Mouse (Mus musculus) adrenal gland, postnatal 36 days (tissue): ENCODE results near the gene Cdca3. TPM values are rescaled to one million over a fixed set of nuclear protein-coding genes. Genes with fewer than 3 reads are reported as not detected.

Experiments
- DNase-seq, 2 experiments: peaks; one replicate each; pipeline ENCODE4 v3.0.0; 2021; ENCODE audit warnings: mixed read lengths in 1 of 2
- total RNA-seq, 2 experiments: library from RNA; stranded (reverse); gene quantifications; 2 replicates each; pipeline ENCODE4 v1.2.3; 2021

The Cdca3 gene
- total RNA-seq, 2 experiments from 2014 or later: 5.9 to 9.2 TPM

DNA sequence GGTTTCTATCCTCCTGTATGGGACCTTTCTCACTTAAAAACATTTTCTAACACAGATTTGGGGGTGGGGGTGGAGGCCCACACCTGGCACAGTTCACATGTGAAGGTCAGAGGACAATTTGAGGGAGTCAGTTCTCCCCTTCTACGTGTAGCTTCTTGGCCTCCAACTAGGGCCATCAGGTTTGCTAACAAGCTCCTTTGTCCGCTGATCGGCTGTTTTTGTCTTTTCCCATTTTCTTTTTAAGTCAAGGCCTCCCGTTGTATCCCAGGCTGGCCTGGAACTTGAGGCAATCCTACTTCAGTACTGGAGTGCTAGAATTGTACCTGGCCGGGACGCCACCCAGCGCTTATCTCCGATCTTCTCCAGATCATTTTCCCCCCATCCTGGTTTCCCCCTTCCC, 2.3 kb downstream of the Cdca3 start:
- no peak for DNase-seq

DNA sequence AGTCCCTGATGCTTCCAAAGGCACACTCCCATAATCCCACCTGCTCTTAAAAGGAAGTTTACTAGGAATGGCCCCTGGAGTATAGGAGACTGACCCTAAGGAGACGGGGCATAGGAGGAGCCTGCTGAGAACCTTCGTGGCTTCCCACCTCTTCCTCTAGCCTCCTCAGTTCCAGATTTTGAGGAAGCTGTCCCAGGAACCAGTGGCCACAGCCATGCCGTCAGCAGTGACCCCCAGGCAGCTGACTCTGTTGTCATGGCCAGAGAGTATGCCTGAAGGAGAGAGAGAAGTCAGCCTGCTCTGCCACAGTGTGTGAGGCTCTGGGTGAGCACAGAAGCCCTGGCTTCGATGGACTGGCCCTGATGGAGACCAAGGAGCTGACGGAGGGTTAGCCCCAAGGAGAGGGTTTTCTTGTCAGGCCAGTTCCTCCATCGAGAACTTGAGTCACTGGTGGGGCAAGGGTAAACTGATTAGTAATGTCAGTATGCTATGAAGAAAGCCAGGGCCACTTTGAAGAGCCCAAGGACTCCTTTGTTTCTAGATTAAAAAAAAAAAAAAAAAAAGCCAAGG, 5.2 kb downstream of the Cdca3 start:
- no peak for DNase-seq

DNA sequence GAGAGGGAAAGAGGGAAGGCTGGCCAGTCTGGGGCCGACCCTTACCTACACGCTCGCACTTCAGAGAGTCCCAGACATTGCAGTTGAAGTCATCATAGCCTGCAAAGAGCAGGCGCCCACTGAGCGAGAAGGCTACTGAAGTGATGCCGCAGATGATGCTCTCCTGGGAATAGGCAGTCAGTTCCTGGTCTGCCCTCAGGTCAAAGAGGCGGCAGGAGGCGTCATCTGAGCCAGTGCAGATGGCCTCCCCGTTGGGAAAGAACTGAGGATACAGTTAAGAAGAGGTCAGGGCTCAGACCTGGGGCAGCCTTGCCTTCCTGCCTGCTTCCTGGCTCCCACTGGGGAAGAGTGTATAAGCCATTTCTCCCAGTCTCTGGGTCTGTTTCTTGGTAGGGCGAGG, 6.2 kb downstream of the Cdca3 start:
- no peak for DNase-seq

DNA sequence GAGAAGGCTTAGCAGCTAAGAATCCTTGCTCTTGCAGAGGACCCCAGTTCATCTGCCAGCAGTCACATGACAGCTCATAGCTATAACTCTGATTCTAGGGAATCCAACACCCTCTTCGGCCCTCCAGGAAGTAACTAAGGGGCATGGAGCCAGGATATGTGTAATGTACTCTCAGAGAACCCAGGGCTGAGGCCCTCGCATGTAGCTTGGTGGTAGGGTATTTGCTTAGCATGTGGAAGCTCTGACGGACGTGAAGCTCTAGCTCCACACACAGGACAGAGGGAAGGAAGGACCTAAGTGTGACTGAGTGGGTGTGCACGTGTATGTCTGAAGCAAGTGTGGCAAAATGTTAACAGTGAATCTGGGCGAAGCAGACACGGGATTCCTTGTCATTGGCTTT, 7.1 kb downstream of the Cdca3 start:
- DNase-seq: no peak

DNA sequence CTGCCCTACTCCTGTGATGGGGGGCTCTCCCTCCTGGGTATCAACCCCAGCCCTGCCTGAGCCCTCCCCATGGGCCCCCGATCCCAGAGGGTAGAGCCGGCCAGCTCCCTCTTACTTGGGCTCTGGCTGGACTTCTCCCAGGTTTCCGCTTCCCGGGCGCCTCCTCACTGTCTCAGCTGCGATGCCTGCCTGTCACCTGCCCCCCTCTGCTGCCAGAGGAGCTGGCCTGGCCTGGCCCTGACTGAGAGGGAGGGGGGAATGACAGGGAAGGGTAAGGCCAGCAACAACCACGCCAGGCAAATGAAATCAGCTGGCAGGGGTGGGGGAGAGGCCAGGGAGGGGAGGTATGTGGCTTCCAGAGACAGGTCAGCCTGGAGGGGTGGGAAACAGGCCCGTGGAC, 10.5 kb downstream of the Cdca3 start:
- peak in 1 of 2 experiments; percentile 43 for DNase-seq

DNA sequence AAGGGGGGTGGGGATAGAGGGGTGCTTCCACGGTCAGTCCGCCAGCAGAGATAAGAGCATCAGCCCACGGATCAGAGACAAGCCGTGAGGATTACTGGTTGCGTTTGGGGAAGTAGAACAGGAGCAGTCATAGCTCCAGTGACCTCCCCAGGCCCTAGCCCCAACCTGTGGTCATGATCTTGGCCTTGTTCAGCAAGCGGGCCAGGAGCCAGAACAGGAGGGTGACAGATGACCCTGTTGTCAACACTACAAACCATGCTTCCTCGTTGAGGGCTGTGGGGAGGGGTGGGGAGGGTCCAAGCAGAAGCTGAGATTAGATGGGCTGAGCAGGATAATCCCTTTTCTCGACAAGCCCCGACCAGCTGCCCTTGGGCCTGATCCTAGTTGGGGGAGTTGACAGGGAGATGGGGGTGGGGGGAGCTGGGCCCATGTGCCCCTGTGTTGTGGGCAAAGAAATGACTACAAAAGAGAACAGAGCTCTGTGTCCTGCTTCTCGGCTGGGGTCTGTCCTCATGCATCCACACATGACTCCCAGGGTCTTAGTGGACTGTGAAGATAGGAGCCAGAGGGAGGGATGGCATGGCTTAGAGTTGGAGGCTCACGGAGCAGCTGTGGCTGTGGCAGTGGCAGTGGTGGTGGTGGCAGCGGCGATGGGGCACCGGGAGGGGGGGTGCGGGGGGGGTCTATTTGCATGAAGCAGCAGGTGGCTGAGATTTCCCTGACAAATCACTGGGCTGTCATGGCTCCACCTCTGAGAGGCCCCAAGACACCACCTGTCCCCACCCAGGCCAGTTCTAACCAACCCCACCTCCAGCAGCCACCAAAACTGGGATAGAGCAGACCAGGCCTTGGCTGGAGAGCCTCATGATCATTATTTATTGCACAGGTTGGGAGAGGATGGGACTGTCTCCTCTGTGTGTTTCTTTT, 11.2 kb downstream of the Cdca3 start, which contains the start of gene Gnb3:
Gene Gnb3 (minus strand): TSS at position 35 of the 927 bp plus-strand sequence.
- DNase-seq: peak in 1 of 2 experiments; percentile 25

DNA sequence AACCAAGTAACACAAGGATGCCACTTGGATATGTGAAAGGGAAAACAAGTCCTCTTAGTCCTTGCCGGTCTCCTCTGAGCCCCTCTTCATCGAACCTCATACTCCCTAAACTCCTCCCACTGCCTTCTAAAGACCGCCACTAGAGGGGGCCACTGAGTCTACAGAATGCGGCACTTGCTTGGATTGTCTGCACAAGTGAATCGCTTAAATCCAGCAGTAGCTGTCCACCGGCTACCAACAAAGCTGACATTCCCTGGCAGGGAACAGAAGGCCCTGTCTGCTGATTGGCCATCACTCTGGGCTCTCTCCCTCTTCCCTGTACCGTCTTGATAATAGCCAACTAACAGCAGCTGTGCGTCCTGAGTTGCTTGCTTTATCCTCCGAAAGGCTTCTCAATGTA, 18.0 kb downstream of the Cdca3 start:
- DNase-seq: peak; percentile 90

DNA sequence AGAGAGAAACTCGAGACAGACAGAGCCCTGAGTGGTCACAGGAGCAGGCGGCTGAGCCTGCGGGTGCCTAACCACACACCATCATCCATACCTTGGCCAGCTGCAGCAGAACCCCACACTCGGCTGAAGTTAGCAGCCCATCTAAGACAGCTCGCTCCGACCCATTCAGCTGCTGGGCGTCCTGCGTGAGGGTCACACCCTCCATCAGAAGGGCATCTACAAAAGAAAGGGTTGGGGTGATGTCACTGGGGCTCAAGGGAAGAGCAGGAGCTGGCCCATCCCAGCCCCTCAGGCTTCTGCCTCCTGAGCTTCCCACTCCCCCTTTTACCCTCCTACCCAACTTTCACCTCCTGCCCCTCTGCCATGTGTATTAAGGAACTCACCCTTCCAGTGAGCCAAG, 21.2 kb downstream of the Cdca3 start:
- DNase-seq: no peak

DNA sequence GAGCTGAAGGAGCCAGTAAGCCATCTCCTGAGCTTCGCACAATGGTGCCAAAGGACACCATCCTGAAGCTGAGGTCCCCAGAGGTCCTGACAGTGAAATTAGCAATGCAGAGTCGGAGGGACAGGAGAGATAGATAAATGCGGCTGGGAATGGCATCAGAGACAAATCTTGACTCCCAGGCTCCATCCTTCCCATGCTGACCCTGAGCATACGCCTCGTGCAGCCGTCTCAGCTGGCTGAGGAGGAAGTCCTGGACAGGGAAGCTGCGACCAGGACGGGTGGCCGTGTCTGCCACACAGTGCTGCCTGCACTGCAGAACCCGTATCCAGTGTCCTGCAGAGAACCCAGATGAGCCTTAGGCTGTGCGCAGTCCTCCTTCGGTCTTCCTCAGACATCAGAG, 25.3 kb downstream of the Cdca3 start:
- no peak for DNase-seq

DNA sequence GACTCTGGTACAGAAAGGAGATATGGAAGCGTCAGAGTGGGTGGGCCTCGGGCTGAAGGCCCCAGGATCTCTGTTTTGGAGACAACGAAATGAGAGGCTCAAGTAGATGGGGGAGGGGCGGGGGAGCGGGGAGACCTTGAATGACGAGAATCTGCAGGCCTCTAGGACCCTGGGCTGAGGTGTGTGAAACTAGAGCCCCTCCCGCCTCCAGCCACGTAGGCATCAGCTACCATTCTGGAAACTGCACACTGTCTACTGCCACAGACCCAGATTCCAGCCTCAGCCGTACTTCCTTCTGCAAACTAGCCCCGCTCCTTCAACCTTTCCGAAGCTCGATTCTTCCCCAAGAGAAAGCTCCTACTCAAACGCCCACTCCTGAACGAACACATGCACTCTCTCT, 27.0 kb downstream of the Cdca3 start:
- no peak for DNase-seq

DNA sequence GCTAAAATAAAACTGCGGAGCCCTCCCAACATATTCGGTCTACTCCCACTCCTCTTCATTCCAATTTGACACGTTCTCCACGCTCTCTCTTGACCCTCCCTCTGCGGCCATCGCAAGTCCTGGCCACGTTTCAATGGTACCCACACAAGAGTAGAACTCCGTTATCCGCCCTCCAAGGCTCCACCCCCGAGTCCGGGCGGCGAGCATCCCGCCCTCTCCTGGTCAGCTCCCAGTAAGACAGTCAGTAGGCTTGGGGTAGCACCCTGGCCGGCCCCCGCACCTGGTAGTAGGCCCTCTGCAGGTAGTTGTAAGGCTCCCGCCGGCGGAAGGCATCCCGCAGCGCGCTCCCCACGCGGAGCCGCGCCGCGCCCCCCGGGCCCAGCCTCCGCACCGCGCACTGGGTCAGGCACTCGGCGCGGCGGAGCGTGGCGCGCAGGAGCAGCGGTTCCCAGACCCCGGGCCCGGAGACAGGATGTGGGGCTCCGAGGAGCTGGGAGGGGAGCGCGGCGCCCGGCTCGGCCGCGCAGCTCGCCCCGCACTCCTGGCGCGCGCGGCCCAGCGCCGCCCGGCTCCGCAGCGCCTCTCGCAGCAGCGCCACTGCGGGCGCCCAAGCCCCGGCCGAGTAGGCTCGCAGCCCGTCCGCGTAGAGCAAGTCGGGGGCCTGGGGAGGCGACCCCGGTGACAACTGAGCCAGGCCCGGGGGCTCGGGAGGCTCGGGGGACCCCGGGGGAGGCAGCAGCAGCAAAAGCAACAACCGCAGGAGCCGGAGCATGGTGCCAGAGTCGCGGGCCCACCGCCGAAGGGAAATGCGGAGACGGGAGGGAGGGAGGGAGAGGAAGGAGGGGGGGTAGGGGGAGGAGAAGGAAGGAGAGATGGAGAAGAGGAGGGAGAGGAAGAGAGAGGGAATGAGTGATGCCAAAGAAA, 27.8 kb downstream of the Cdca3 start, which contains the start of gene P3h3:
Gene P3h3 (minus strand): TSS at position 837 of the 924 bp plus-strand sequence.
- peak; percentile 83 to 88 for DNase-seq

DNA sequence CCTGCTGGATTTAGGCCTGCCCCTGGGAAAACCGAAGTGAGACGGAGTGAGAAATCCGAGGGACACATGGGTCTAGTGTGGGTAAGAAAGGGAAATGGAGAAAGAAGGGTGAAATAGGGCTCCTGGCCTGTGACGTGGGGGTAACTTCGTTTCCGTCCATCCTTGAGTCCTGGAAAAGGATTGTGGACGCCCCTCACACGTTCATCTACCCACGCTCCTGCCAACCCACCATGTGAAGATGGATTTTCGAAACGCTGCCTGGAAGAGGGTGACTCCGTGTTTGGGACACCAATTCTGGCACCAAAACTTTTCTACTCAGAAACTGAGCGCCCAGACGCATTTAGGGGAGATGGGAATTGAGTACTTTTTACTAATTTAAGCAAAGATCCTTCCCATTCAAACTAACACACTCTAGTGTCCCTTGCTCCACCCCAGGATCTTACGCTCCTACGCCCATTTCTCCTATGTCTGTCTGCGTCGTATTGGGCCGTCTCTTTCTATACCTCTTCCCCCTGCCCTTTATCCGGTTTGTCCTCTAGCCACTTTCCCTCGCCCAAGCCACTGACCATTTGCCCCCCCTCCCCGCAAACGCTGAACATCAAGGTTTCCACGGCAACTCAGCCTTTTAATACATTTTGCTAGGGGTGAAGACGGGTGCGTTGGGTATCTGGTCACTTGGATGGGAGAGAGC, 28.6 kb downstream of the Cdca3 start:
- DNase-seq: no peak

DNA sequence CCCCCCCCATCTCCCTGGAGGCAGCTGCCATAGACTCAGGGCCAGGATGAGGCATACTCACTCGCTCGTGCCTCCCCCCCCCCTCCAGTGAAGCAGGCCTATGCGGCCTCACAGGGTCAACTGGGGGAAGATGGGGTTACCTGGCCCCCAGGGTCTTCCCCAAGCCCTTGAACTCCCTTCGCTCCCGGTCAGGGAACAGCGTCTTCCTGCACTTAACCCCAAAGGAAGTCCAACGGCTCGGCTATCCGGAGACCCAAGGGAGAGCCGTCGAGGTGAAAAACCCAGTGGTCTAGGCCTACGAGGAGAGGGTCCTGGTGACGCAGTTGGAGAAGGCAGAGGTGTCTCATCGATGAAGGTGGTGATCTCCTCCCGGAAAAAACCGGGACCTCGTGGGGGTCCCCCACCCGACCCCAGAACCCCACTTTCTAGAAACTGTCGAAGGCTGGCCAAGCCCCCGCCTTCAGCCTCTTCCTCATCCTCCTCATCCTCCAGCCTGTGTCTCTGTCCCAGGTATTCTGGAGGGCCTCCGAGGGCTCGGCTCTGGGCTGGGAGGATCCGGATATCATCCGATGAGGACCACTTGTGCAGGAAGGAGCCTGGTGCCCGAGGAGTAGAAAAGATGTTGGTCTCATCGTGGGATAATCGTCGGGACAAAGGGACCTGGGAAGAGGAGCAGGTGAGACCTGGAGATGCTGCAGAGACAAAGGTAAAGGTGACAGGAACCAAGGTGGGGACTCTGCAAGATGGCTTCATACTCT, 29.4 kb downstream of the Cdca3 start:
- DNase-seq: no peak

DNA sequence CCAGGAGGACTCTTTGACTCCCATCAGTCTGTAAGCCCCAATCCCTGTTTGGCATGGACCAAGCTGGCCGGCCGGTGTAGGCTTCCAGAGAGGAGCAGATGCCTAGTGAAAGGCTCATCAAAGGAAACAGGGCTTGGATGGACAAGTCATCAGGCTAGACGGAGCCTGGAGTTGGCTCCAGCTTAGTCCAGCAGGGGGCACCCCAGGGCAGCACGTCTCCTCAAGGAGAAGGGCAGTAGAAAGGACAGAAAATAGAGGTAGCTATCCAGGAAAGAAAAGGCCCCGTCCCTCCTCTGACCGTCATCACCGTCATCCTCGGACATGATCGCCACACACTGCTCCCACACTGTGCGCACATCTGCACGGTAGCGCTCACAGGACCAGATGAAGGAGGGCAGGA, 30.4 kb downstream of the Cdca3 start:
- DNase-seq: peak; percentile 91 to 95

DNA sequence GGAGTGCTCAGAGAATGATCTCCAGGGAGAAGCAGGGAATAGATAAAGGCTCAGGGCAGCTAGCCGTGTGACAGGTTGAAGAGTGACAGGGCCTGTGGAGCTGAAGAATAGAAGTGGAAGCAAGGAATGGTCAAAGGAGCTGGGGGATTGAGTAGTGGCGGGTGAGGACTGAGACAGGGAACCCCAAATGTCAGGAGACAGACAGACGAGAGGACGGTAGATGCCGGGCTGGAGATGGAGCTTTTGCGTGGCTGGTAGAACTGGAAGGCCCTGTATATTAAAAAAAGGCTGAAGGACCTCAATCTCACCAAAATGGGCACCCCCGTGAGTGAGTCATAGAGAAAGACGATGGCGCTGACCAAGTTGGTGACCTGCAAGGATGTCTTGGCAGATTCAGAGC, 31.2 kb downstream of the Cdca3 start:
- DNase-seq: no peak

DNA sequence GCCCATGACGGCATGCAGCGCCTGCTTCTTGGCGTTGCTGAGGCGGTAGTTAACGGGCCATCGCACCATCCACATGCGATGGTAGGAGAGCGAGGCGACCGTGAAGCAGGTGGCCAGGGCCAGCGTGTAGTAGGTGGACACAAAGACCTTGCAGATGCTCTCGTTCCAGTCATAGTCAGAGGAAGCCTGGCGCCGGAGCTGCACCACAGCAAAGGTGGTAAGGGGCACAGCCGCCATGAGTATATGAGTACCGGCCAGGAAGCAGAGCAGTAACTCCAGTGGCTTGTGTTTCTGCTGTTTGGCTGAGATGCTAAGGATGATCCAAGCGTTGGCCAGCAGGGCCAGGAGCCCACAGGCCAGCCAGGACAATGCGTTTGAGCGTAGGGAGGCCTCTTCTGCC, 31.9 kb downstream of the Cdca3 start:
- no peak for DNase-seq

DNA sequence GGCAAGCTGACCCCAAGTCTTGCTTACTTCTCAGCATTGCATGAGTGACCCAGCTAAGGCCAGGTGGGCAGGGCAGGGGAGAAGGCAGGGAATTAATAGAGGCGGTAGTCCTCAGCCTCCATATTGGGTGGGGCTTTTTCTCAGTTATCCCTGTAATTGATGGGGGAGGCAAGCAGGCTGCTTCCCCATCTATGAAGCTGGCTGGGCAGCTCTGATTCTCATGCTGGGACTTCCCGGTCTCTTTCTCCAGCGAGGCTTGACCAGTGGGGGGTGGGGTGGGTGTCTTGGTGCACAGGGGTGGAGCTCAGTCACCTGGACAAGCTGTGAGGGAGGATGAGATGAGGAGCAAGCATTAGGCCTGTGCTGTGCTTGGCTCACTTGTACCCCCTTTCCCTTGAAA, 32.5 kb downstream of the Cdca3 start:
- no peak for DNase-seq

DNA sequence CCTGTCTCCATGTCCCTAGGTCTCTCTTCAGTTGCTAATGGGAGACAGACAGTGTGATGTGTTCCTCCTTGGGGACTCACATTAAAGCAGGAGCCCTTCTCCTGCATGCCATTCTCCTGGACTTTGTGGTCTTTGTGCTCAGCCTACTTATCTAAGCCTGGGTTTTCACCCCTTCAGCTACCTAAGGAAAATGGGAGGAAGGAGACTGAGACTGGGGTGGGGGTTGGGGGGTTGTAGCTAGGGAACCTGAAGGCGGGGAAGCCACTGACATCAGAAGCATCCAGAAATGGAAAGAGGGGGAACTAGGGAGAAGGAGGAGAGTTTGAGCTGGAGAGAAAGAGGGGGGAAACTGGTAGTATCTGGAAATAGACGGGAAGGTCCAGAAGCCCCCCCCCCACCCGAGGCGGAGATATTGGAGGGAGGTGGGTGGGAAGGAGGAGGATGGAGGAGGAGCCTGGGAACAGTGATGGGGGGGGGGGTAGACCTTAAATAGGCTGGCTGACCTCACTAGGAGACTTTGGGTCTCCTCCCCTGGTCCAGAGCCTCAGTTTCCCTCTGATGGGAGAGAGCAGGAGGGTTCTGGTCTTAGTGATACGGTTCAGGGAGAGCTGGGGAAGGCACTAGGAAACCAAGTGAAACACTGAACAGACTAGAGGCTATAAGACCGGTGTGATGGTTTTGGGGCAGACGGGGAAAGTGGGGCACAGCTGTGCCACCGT, 33.2 kb downstream of the Cdca3 start:
- DNase-seq: no peak

DNA sequence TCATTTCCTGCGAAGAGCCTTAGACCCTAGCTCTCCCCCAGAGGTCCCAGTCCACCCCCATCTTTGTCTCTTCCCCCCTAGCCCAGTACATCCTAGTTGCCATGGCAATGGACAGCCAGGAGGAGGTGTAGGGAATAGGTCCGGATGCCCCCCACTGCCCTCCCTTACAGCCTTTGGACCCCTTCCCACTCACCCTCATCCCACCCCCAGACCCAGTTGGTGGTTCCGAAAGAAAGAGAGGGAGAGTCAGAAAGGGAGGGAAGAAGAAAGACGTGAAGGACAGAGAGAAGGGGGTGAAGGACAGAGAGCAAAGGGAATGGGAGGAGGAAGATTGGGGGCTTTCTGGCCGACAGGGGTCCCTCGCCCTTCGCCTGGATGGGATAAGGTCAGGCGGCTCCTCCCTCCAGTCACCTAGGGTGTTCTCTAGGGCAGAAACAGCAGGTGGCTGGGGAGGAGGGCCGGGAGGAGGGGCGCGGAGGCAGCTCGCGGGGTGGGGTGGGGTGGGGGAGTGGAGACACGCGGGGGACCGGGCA, 33.8 kb downstream of the Cdca3 start:
- no peak for DNase-seq

DNA sequence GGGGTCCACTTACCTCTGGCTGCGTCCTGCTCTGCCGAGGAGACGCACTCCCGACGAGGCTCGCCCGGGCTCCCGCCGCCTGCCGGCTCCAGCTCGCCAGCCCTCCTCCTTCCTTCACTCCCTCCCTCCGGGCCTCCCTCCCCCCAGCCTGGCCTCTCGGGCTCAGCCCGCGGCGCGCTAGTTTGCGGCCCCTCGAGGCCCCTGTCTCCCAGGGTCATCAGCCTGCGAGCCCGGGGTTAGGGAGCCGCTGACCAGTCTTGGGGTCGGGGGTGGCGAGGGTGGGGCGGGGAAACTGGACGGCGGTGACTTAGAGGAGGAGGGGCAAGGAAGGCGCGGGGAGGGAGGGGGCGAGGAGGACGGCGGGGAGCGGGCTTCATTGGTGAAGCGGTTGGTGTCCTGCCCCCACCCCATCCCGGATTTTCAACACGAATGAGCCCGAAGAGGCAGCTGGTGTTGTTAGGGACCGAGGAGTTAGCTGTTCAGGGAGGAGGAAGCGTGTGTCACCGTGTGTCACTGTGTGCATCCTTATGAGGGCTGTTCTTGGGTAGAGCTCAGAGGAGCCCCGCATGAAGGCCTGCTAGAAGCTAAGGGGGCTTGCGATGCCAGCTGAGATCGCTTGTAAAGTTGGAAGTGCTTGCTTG, 34.4 kb downstream of the Cdca3 start, which contains the start of gene Gpr162:
Gene Gpr162 (minus strand): TSS at position 326 of the 641 bp plus-strand sequence.
- peak; percentile 72 to 79 for DNase-seq
